Mouse (Mus musculus) inflammation-experienced regulatory T-cells, adult 6 months (primary cell): Measurements from ENCODE around the gene Cdk2ap1. TPM values are rescaled to one million over a fixed set of nuclear protein-coding genes. Genes with fewer than 3 reads are reported as not detected.
"Not testable (repeated sequence)": the region's sequence is repeated elsewhere in the genome, so short reads cannot be mapped to it uniquely, and the experiment has no call there.

Experiments
- ATAC-seq: one replicate; pipeline ENCODE4 v1.8.0; 2017
- polyA plus RNA-seq, 3 experiments: library from polyadenylated mRNA; unstranded; fragments of 100-300 nt; shearing (Covaris generic); gene quantifications; one replicate each; pipeline ENCODE4 v1.2.1; 2017

Gene Cdk2ap1
- polyA plus RNA-seq, result 10 to 100 TPM; 17.2 to 23.8 (median 19.9) TPM

- ATAC-seq, result not testable (repeated sequence)
Measured at GRCm38 (mm10) chr5:124362982-124363381, at the start of gene Cdk2ap1. Gene Cdk2ap1, minus strand, starts transcription at chr5:124363082.

GRCm38 (mm10) chr5:124412163-124412562 is 49.3 kb upstream of the Cdk2ap1 start:
- ATAC-seq, result no peak

- no peak for ATAC-seq
Measured at GRCm38 (mm10) chr5:124410808-124411207, 47.9 kb upstream of the Cdk2ap1 start.

GRCm38 (mm10) chr5:124393726-124394125 is 30.8 kb upstream of the Cdk2ap1 start:
- ATAC-seq, result no peak

- no peak for ATAC-seq
Measured at GRCm38 (mm10) chr5:124392412-124392811, 29.5 kb upstream of the Cdk2ap1 start.

GRCm38 (mm10) chr5:124387932-124388331 is 25.1 kb upstream of the Cdk2ap1 start:
- ATAC-seq, result no peak

- no peak for ATAC-seq
Measured at GRCm38 (mm10) chr5:124380121-124380520, 17.2 kb upstream of the Cdk2ap1 start.

GRCm38 (mm10) chr5:124377149-124377548 is 14.3 kb upstream of the Cdk2ap1 start:
- no peak for ATAC-seq

GRCm38 (mm10) chr5:124376401-124376800 is 13.5 kb upstream of the Cdk2ap1 start:
- ATAC-seq, result no peak

- ATAC-seq, result no peak
Measured at GRCm38 (mm10) chr5:124374298-124374697, 11.4 kb upstream of the Cdk2ap1 start.

- ATAC-seq, result no peak
Measured at GRCm38 (mm10) chr5:124366721-124367120, 3.8 kb upstream of the Cdk2ap1 start.

- no peak for ATAC-seq
Measured at GRCm38 (mm10) chr5:124365754-124366153, 2.9 kb upstream of the Cdk2ap1 start.

- ATAC-seq, result no peak
Measured at GRCm38 (mm10) chr5:124364173-124364918, 1.5 kb upstream of the Cdk2ap1 start.

GRCm38 (mm10) chr5:124359641-124360040 is 3.2 kb downstream of the Cdk2ap1 start:
- peak; percentile 62 for ATAC-seq

GRCm38 (mm10) chr5:124356695-124357094 is 6.2 kb downstream of the Cdk2ap1 start:
- no peak for ATAC-seq

GRCm38 (mm10) chr5:124355425-124355959 is 7.4 kb downstream of the Cdk2ap1 start:
- ATAC-seq, result peak; percentile 9

- peak; percentile 24 for ATAC-seq
Measured at GRCm38 (mm10) chr5:124354574-124355424, 8.1 kb downstream of the Cdk2ap1 start.

GRCm38 (mm10) chr5:124353726-124354547 is 8.9 kb downstream of the Cdk2ap1 start:
- peak; percentile 24 for ATAC-seq

- ATAC-seq, result peak; percentile 1
Measured at GRCm38 (mm10) chr5:124353011-124353725, 9.7 kb downstream of the Cdk2ap1 start.

GRCm38 (mm10) chr5:124352141-124352920 is 10.6 kb downstream of the Cdk2ap1 start:
- peak; percentile 57 for ATAC-seq

GRCm38 (mm10) chr5:124351604-124352003 is 11.3 kb downstream of the Cdk2ap1 start:
- ATAC-seq, result no peak
